In the genomic region with DNA sequence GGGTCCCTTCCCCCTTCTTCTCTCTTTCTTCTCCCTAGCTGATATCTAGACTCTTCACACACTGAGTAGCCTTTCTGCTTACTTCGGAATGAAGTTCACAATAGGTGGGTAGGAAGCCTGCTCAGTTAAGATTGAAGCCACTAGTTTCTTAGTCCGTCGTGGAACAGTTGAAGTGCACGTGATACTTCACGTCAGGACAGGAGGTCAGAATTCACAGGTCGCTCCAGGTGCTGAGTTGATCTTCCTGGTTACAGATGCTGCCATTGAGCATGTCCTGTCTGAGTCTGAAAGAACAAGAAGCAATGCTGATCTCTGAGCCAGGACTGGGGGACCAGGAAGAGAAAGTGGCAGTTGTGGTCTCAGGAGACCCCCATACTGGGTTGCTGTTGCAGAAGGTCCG, we compare ENCODE assay signal across 22 mouse cellular contexts.
"Had no signal": no experiment of that assay in that cellular context is flagged by ENCODE, and none has a peak within 500 bp of the region (broad histone marks: within the 10 kb centered on the region; RNA-seq: fewer than 3 reads in every experiment).

No protein-coding gene starts in this region.

- H3K4me3 ChIP-seq: heart, adult 2 months; heart, embryonic 13.5 days; heart, embryonic 15.5 days; hindbrain, embryonic 13.5 days; hindbrain, embryonic 15.5 days; limb, embryonic 13.5 days; limb, embryonic 15.5 days; liver, embryonic 12.5 days had no signal

- H3K9ac ChIP-seq: forebrain, postnatal 0 days; heart, embryonic 13.5 days; heart, embryonic 15.5 days; hindbrain, embryonic 13.5 days; hindbrain, embryonic 15.5 days; limb, embryonic 13.5 days; limb, embryonic 15.5 days; liver, embryonic 12.5 days; liver, embryonic 14.5 days had no signal

- H3K36me3 ChIP-seq: heart, embryonic 13.5 days; heart, embryonic 15.5 days; hindbrain, embryonic 13.5 days; hindbrain, embryonic 15.5 days; limb, embryonic 13.5 days; limb, embryonic 15.5 days; liver, embryonic 12.5 days had no signal

- H3K27me3 ChIP-seq: heart, embryonic 13.5 days; heart, embryonic 15.5 days; hindbrain, embryonic 13.5 days; hindbrain, embryonic 15.5 days; limb, embryonic 13.5 days; limb, embryonic 15.5 days; liver, embryonic 12.5 days had no signal

- H3K4me2 ChIP-seq: heart, embryonic 11.5 days; heart, embryonic 13.5 days; heart, embryonic 15.5 days; hindbrain, embryonic 13.5 days; hindbrain, embryonic 15.5 days; limb, embryonic 13.5 days; limb, embryonic 15.5 days; liver, embryonic 12.5 days had no signal

- H3K9me3 ChIP-seq: heart, embryonic 13.5 days; heart, embryonic 15.5 days; hindbrain, embryonic 13.5 days; hindbrain, embryonic 15.5 days; limb, embryonic 13.5 days; limb, embryonic 15.5 days; liver, embryonic 12.5 days had no signal

- H3K4me1 ChIP-seq: hindbrain, embryonic 13.5 days; hindbrain, embryonic 15.5 days; limb, embryonic 13.5 days; limb, embryonic 15.5 days had no signal

- DNase-seq: forebrain, postnatal 0 days; gastrocnemius, postnatal 14 days; gastrocnemius, postnatal 36 days; heart, adult 11 months; heart, adult 2 months; heart, postnatal 14 days; heart, postnatal 36 days; layer of hippocampus, adult 9-11 months; layer of hippocampus, postnatal 36 days; left cerebral cortex, postnatal 4 days; lung, adult 18-20 months had no signal

- ATAC-seq: forebrain, postnatal 0 days; hindbrain, postnatal 0 days; intestine, embryonic 16.5 days; liver, embryonic 12.5 days had no signal

- H3K27ac ChIP-seq: heart, adult 2 months; heart, embryonic 13.5 days; heart, embryonic 15.5 days; hindbrain, embryonic 13.5 days; hindbrain, embryonic 15.5 days; hindbrain, postnatal 0 days; limb, embryonic 13.5 days; limb, embryonic 15.5 days; liver, embryonic 12.5 days; liver, embryonic 14.5 days had no signal
